Mouse (Mus musculus): Measurements from ENCODE around the gene Ralbp1. TPM values are rescaled to one million over a fixed set of nuclear protein-coding genes. Genes with fewer than 3 reads are reported as not detected.

Gene Ralbp1
- polyA plus RNA-seq, 1 experiment from 2014 or later, result 95.4 TPM

DNA sequence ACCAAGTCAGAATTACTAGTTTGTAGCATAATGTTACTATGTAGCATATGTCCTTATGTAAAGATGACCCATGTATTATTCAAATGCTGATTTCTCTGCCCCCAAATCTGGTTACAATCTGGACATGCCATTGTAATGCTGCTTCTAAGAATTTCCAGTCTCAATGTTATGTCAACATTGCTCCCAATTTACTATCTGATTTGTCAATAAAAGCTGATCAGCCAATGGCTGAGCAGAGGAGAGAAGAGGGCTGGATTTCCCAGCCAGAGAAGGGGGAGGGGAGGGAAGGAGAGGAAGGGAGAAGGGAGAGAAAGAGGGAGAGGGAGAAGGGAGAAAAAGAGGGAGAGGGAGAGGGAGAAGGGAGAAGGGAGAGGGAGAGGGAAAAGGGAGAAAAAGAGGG, 20.3 kb downstream of the Ralbp1 start:
- H3K4me2 ChIP-seq (ENCODE audit: low read depth, low read length), result no peak overlapping the region
- no peaks in the 10 kb centered on the region for H3K27me3 ChIP-seq (ENCODE audit: control insufficient read depth, insufficient read depth, low read depth, low read length)
- H3K27ac ChIP-seq (ENCODE audit: low read length), result no peak overlapping the region
- H3K4me1 ChIP-seq (replicated peaks; ENCODE audit: control insufficient read depth, insufficient read depth, low read length), result no peaks in the 10 kb centered on the region
- no peak for ATAC-seq (ENCODE audit: low read depth)
- peaks cover 18% of the 10 kb centered on the region; the same call in 1 of the 2 replicates for H3K36me3 ChIP-seq (ENCODE audit: control insufficient read depth, insufficient read depth, low read length)
- H3K9ac ChIP-seq (ENCODE audit: low read length), result no peak overlapping the region
- H3K4me3 ChIP-seq (ENCODE audit: low read length), result no peak overlapping the region
- no peaks in the 10 kb centered on the region for H3K9me3 ChIP-seq (ENCODE audit: control insufficient read depth, low read length)

DNA sequence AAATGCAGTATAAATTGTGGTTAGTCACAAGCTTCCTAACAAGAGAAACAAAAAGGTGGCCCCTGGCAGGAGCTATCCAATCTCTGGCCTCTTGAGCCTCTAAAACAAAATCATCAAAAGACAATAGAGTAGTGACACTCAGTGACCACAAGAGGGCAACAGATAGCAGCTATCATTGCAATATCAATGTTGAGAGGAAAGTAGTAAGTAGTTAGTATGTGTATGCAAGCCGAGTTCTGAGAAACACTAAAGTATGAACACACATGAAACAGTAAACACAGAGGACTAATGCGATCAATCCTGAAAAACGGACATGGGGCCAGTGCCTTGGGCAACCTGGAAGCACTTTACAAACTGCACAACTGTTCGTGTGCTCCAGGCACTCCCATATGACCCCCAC, 20.9 kb downstream of the Ralbp1 start:
- Histone ChIP-seq H3K36me3 (ENCODE audit: control insufficient read depth, insufficient read depth, low read length) (peaks cover 19% of the 10 kb centered on the region; the same call in 1 of the 2 replicates), H3K27me3 (ENCODE audit: control insufficient read depth, insufficient read depth, low read depth, low read length) (no peaks in the 10 kb centered on the region), H3K4me3 (ENCODE audit: low read length) (no peak overlapping the region), H3K4me1 (replicated peaks; ENCODE audit: control insufficient read depth, insufficient read depth, low read length) (no peaks in the 10 kb centered on the region), H3K27ac (ENCODE audit: low read length) (no peak overlapping the region), H3K9ac (ENCODE audit: low read length) (no peak overlapping the region), H3K4me2 (ENCODE audit: low read depth, low read length) (no peak overlapping the region), H3K9me3 (ENCODE audit: control insufficient read depth, low read length) (no peaks in the 10 kb centered on the region)
- ATAC-seq (ENCODE audit: low read depth), result peak; percentile 34; the same call in 1 of the 2 replicates
- WGBS, result 33% methylated on average over 4 of the region's 4 CpGs

DNA sequence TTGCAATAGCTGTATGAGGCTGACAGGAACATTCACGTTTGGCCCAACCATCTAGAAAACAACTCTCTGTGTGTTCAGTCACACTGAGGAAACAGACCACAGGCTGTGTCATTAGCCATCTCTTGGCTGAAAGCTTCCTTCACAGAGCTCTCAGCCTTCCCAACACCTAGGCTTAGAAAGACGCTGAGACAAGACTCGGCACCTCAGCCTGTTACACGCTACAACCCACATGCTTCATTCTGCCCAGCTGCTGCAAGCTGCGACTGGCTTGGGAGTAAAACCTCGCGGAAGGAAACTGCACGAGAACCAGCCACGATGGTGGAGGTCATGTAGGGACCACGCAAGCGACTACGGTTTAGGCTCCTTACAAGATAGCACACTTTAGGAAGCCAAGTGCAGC, 21.8 kb downstream of the Ralbp1 start:
- ATAC-seq (ENCODE audit: low read depth), result no peak
- H3K4me3 ChIP-seq (ENCODE audit: low read length), result no peak overlapping the region
- no peak overlapping the region for H3K9ac ChIP-seq (ENCODE audit: low read length)
- 95% methylated on average over 12 of the region's 12 CpGs for WGBS
- no peak overlapping the region for H3K4me2 ChIP-seq (ENCODE audit: low read depth, low read length)
- H3K4me1 ChIP-seq (replicated peaks; ENCODE audit: control insufficient read depth, insufficient read depth, low read length), result no peaks in the 10 kb centered on the region
- no peaks in the 10 kb centered on the region for H3K9me3 ChIP-seq (ENCODE audit: control insufficient read depth, low read length)
- H3K27ac ChIP-seq (ENCODE audit: low read length), result no peak overlapping the region
- no peaks in the 10 kb centered on the region for H3K27me3 ChIP-seq (ENCODE audit: control insufficient read depth, insufficient read depth, low read depth, low read length)
- peaks cover 24% of the 10 kb centered on the region for H3K36me3 ChIP-seq (ENCODE audit: control insufficient read depth, insufficient read depth, low read length)

DNA sequence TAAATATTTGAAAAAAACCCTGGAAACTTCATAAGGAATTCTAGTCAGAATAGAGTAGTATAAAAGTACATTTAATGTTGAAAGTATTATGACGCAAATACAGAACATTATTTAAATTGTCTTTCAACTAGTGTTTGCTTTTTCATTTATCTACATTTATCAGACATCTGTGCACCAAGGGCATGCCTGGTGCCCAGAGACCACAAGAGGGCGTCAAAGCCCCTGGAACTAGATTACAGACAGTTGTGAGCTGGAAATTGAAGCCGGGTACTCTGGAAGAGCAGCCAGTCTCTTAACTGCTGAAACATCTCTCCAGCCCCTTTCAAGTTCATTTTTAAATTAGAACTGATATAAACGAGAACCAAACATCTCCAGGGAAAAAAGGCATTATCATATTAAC, 23.0 kb downstream of the Ralbp1 start:
- no peak overlapping the region for H3K4me2 ChIP-seq (ENCODE audit: low read depth, low read length)
- H3K4me1 ChIP-seq (replicated peaks; ENCODE audit: control insufficient read depth, insufficient read depth, low read length), result no peaks in the 10 kb centered on the region
- no peak for ATAC-seq (ENCODE audit: low read depth)
- no peak overlapping the region for H3K4me3 ChIP-seq (ENCODE audit: low read length)
- H3K36me3 ChIP-seq (ENCODE audit: control insufficient read depth, insufficient read depth, low read length), result peaks cover 25% of the 10 kb centered on the region
- no peaks in the 10 kb centered on the region for H3K9me3 ChIP-seq (ENCODE audit: control insufficient read depth, low read length)
- no peak overlapping the region for H3K27ac ChIP-seq (ENCODE audit: low read length)
- H3K27me3 ChIP-seq (ENCODE audit: control insufficient read depth, insufficient read depth, low read depth, low read length), result no peaks in the 10 kb centered on the region
- H3K9ac ChIP-seq (ENCODE audit: low read length), result no peak overlapping the region
- WGBS, result 54% methylated on average over 4 of the region's 4 CpGs

DNA sequence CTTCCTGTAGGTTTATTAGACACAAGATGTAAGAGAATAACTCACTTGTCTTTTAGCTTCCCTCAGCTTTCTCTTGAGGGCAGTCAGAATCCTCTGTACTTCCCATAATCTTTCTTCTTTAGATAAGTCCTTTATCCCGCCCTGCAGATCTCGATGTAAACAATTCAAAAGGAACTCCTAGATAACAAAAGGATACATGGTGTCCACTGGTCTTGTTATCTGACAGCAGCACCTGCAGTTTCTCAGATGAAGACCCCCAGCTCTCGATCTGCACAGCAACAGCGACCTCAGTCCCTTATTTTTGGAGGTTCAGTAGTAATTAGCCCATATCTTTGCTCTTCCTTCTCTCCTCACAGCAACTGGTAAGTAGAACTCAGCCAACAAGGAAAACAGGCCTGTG, 28.0 kb downstream of the Ralbp1 start:
- Histone ChIP-seq H3K4me1 (replicated peaks; ENCODE audit: control insufficient read depth, insufficient read depth, low read length) (no peaks in the 10 kb centered on the region; the same call in 1 of the 2 replicates), H3K27ac (ENCODE audit: low read length) (no peak overlapping the region), H3K4me3 (ENCODE audit: low read length) (no peak overlapping the region), H3K9me3 (ENCODE audit: control insufficient read depth, low read length) (no peaks in the 10 kb centered on the region), H3K27me3 (ENCODE audit: control insufficient read depth, insufficient read depth, low read depth, low read length) (no peaks in the 10 kb centered on the region), H3K9ac (ENCODE audit: low read length) (no peak overlapping the region), H3K4me2 (ENCODE audit: low read depth, low read length) (no peak overlapping the region), H3K36me3 (ENCODE audit: control insufficient read depth, insufficient read depth, low read length) (peaks cover 27% of the 10 kb centered on the region)
- 43% methylated on average over 4 of the region's 4 CpGs for WGBS
- no peak for ATAC-seq (ENCODE audit: low read depth)

DNA sequence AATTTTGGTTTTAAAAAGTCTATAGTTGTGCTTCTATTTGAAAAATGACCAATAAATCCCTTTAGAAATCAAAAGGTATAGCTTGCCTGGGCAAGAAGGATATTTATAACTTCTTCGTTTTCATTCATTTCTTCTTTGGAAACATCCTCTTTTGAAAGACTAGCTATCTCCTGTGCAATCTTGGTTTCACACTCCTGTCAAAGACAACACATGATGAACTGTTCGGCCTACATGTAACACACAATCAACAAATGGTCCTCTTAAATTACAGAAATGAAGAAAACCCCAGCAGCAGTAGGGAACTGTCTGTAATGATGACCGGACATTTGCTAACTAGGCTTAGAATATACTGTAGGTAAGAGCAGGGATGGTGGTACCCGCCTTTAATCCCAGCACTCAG, 31.6 kb downstream of the Ralbp1 start:
- H3K27me3 ChIP-seq (ENCODE audit: control insufficient read depth, insufficient read depth, low read depth, low read length), result no peaks in the 10 kb centered on the region
- H3K27ac ChIP-seq (ENCODE audit: low read length), result no peak overlapping the region
- H3K36me3 ChIP-seq (ENCODE audit: control insufficient read depth, insufficient read depth, low read length), result peaks cover 35% of the 10 kb centered on the region
- no peaks in the 10 kb centered on the region; the same call in 1 of the 2 replicates for H3K4me1 ChIP-seq (replicated peaks; ENCODE audit: control insufficient read depth, insufficient read depth, low read length)
- no peak overlapping the region for H3K4me3 ChIP-seq (ENCODE audit: low read length)
- WGBS, result 89% methylated on average over 4 of the region's 4 CpGs
- no peak overlapping the region for H3K9ac ChIP-seq (ENCODE audit: low read length)
- no peaks in the 10 kb centered on the region for H3K9me3 ChIP-seq (ENCODE audit: control insufficient read depth, low read length)
- H3K4me2 ChIP-seq (ENCODE audit: low read depth, low read length), result no peak overlapping the region
- no peak for ATAC-seq (ENCODE audit: low read depth)

DNA sequence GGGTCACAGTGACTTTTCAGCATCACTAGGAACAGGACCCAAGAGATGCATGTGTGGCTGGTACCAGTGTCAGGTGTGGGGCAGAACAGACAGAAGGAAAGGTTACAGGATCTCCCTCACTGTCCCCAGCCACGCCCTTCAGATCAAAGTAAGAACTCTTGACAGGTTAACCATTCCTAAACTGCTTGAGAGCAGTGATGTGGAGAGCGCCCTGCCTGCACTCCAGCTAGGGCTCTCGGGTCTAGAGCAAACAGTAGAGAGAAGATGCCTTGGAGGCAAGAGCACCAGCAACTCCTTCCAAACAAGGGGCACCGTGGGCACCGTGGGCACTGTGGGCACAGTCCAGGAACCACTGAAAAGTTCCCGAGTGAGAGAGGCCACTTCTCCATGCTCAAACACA, 32.3 kb downstream of the Ralbp1 start:
- Histone ChIP-seq H3K4me2 (ENCODE audit: low read depth, low read length) (no peak overlapping the region), H3K9ac (ENCODE audit: low read length) (no peak overlapping the region), H3K27me3 (ENCODE audit: control insufficient read depth, insufficient read depth, low read depth, low read length) (no peaks in the 10 kb centered on the region), H3K27ac (ENCODE audit: low read length) (no peak overlapping the region), H3K36me3 (ENCODE audit: control insufficient read depth, insufficient read depth, low read length) (peaks cover 35% of the 10 kb centered on the region), H3K9me3 (ENCODE audit: control insufficient read depth, low read length) (no peaks in the 10 kb centered on the region), H3K4me3 (ENCODE audit: low read length) (no peak overlapping the region), H3K4me1 (replicated peaks; ENCODE audit: control insufficient read depth, insufficient read depth, low read length) (no peaks in the 10 kb centered on the region; the same call in 1 of the 2 replicates)
- WGBS, result 59% methylated on average over 6 of the region's 6 CpGs
- peak; percentile 31; the same call in 1 of the 2 replicates for ATAC-seq (ENCODE audit: low read depth)

DNA sequence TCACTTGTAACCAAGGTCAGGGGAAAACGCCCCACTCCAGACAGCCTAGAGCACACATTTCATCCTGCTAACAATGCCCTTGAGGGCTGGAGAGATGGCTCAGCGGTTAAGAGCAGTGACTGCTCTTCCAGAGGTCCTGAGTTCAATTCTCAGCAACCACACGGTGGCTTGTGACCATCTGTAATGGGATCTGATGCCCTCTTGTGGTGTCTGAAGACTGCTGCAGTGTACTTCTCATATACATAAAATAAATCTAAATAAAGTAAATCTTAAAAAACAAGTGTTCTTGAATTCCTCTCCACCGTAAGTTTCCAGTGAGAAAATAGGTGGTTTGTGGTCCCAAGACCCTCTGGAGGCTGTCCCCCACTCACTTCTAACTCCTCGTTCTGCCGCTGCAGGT, 33.8 kb downstream of the Ralbp1 start:
- Histone ChIP-seq H3K27ac (ENCODE audit: low read length) (no peak overlapping the region), H3K9ac (ENCODE audit: low read length) (no peak overlapping the region), H3K36me3 (ENCODE audit: control insufficient read depth, insufficient read depth, low read length) (peaks cover 33% of the 10 kb centered on the region), H3K4me2 (ENCODE audit: low read depth, low read length) (no peak overlapping the region), H3K4me1 (replicated peaks; ENCODE audit: control insufficient read depth, insufficient read depth, low read length) (no peaks in the 10 kb centered on the region; the same call in 1 of the 2 replicates), H3K9me3 (ENCODE audit: control insufficient read depth, low read length) (no peaks in the 10 kb centered on the region), H3K27me3 (ENCODE audit: control insufficient read depth, insufficient read depth, low read depth, low read length) (no peaks in the 10 kb centered on the region), H3K4me3 (ENCODE audit: low read length) (no peak overlapping the region)
- ATAC-seq (ENCODE audit: low read depth), result no peak
- 79% methylated on average over 6 of the region's 6 CpGs for WGBS

DNA sequence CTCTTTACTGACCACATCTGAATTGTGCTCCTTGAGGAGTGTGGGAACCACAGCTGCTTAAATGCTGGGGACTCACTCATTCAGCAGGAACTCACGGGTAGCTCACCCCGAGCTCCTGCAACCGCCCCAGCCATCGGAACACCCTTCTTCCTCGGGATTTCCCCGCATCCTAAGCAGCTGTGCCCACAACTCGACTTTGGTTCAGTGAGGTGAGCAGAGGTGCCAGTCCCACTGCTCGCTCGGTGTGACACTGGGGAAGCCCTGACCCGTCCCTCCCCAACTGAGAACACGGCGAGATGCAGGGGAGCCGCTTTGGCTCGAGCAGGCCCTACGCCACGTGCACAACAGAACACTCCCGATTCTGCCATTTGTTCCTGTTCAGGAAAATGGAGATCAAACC, 35.1 kb downstream of the Ralbp1 start:
- Histone ChIP-seq H3K9me3 (ENCODE audit: control insufficient read depth, low read length) (no peaks in the 10 kb centered on the region), H3K4me3 (ENCODE audit: low read length) (no peak overlapping the region), H3K9ac (ENCODE audit: low read length) (no peak overlapping the region), H3K36me3 (ENCODE audit: control insufficient read depth, insufficient read depth, low read length) (peaks cover 29% of the 10 kb centered on the region), H3K27me3 (ENCODE audit: control insufficient read depth, insufficient read depth, low read depth, low read length) (no peaks in the 10 kb centered on the region), H3K27ac (ENCODE audit: low read length) (no peak overlapping the region), H3K4me2 (ENCODE audit: low read depth, low read length) (no peak overlapping the region), H3K4me1 (replicated peaks; ENCODE audit: control insufficient read depth, insufficient read depth, low read length) (no peaks in the 10 kb centered on the region; the same call in 1 of the 2 replicates)
- WGBS, result 86% methylated on average over 17 of the region's 17 CpGs
- no peak for ATAC-seq (ENCODE audit: low read depth)

Measured in lung, embryonic 16.5 days (tissue).